20 mouse cellular contexts compared by ENCODE assay signal in the genomic region with DNA sequence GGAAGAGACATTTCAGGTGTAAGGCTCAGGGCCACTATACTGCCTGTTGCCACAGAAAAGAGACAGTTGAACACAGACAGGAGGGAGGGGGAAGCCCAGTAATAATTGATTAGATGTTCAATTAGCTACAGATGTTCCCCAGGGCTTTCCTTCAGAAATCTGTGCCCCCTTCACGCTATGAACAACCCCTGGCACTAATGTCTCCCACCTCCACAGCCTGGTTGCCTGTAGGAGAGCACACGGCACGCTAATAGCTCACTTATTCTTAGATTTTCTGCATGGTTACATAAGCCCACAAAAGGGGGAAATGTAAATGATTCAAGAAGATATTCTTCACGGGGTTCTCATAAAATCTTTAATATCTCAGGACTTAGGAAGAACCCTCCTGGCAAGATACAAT.
A peak's percentile ranks its signal among the peaks of the same experiment; 100 is the strongest.
DNase-seq lines count a peak whose midpoint lies in the region; ATAC-seq and TF ChIP-seq lines count a peak whose summit lies in the region.
"Had no signal": no experiment of that assay in that cellular context is flagged by ENCODE, and none has a peak within 500 bp of the region (broad histone marks: within the 10 kb centered on the region; RNA-seq: fewer than 3 reads in every experiment).

No protein-coding gene starts in this region.

- no peaks in the 10 kb centered on the region for H3K27me3 ChIP-seq in stomach, postnatal 0 days (ENCODE audit: control insufficient read depth, insufficient read depth, low read length)
- H3K27me3 ChIP-seq: embryonic facial prominence, embryonic 13.5 days; forebrain, embryonic 12.5 days had no signal

- no peaks in the 10 kb centered on the region for H3K4me1 ChIP-seq in stomach, postnatal 0 days (replicated peaks; ENCODE audit: control insufficient read depth, insufficient read depth)
- H3K4me1 ChIP-seq: embryonic facial prominence, embryonic 13.5 days had no signal

- WGBS in stomach, postnatal 0 days, result 86% methylated on average over 4 of the region's 4 CpGs

- TF ChIP-seq CTCF in layer of hippocampus, adult 2 months (conservative IDR thresholded peaks at IDR 0.05), result no peak
- TF ChIP-seq CTCF in brain, embryonic 14.5 days (IDR thresholded peaks at IDR 0.05; ENCODE audit: borderline replicate concordance, extremely low read depth, insufficient read depth, insufficient read length), result no peak
- TF ChIP-seq CTCF in stomach, postnatal 0 days (IDR thresholded peaks at IDR 0.05; ENCODE audit: low read depth), result no peak

- H3K4me2 ChIP-seq in stomach, postnatal 0 days (replicated peaks; ENCODE audit: low read depth), result no peak overlapping the region
- H3K4me2 ChIP-seq: embryonic facial prominence, embryonic 13.5 days; forebrain, embryonic 12.5 days had no signal

- no peak for ATAC-seq in stomach, postnatal 0 days (ENCODE audit: low FRiP score, low TSS enrichment)
- ATAC-seq: forebrain, embryonic 16.5 days had no signal

- TF ChIP-seq EP300 in stomach, postnatal 0 days (optimal IDR thresholded peaks at IDR 0.05), result no peak

- no peak for TF ChIP-seq POLR2A in brain, embryonic 14.5 days (IDR thresholded peaks at IDR 0.05; ENCODE audit: borderline replicate concordance, extremely low read depth, insufficient read depth, insufficient read length, poor library complexity, severe bottlenecking)

- no peaks in the 10 kb centered on the region for H3K36me3 ChIP-seq in stomach, postnatal 0 days (ENCODE audit: control insufficient read depth, insufficient read depth, low read length)
- H3K36me3 ChIP-seq: embryonic facial prominence, embryonic 13.5 days; forebrain, embryonic 12.5 days; heart, embryonic 10.5 days had no signal

- H3K27ac ChIP-seq in layer of hippocampus, adult 2 months, result peak overlapping the region; percentile 29
- H3K27ac ChIP-seq in stomach, postnatal 0 days (replicated peaks), result no peak overlapping the region
- H3K27ac ChIP-seq: embryonic facial prominence, embryonic 13.5 days; forebrain, embryonic 12.5 days; heart, embryonic 10.5 days had no signal

- H3K9ac ChIP-seq in stomach, postnatal 0 days (ENCODE audit: low read length), result no peak overlapping the region
- H3K9ac ChIP-seq: embryonic facial prominence, embryonic 13.5 days; forebrain, embryonic 12.5 days had no signal

- DNase-seq in kidney, adult 9 months, result peak; percentile 30
- no peak for DNase-seq in kidney, postnatal 10 days
- DNase-seq in layer of hippocampus, adult 2 months (ENCODE audit: low spot score in 2 of 2), result no peak
- no peak for DNase-seq in layer of hippocampus, adult 18-20 months (ENCODE audit: low spot score in 2 of 2)
- DNase-seq in brain, adult 2 months (ENCODE audit: low read depth, low spot score), result peak; percentile 47
- DNase-seq in brain, embryonic 14.5 days (ENCODE audit: low read depth), result peak; percentile 36
- DNase-seq in stomach, postnatal 0 days (ENCODE audit: low spot score), result no peak
- DNase-seq: adrenal gland, adult 2 months; adrenal gland, postnatal 25 days; cerebellum, adult 11 months; cerebellum, adult 8-10 months; cerebellum, postnatal 14 days; gastrocnemius, postnatal 10 days; heart, adult 18-20 months; heart, postnatal 10 days; heart, postnatal 4 days had no signal

- no peaks in the 10 kb centered on the region for H3K9me3 ChIP-seq in stomach, postnatal 0 days (ENCODE audit: control insufficient read depth, low read length)
- H3K9me3 ChIP-seq: embryonic facial prominence, embryonic 13.5 days; heart, embryonic 10.5 days had no signal

- H3K4me3 ChIP-seq in layer of hippocampus, adult 2 months, result no peak overlapping the region
- no peak overlapping the region for H3K4me3 ChIP-seq in stomach, postnatal 0 days (ENCODE audit: low read depth, low read length)
- H3K4me3 ChIP-seq: embryonic facial prominence, embryonic 13.5 days; forebrain, embryonic 12.5 days; heart, embryonic 10.5 days had no signal

Comparison
In these comparisons a context has a peak if more than half of its experiments do, and no peak if none do; other contexts are left out.
1. DNase-seq: peak in kidney, adult 9 months (single experiment), brain, adult 2 months (single experiment) and brain, embryonic 14.5 days (single experiment); none in kidney, postnatal 10 days (single experiment), layer of hippocampus, adult 2 months (0 of 2), layer of hippocampus, adult 18-20 months (0 of 2) and stomach, postnatal 0 days (single experiment).